Mouse (Mus musculus) E14TG2a.4 (cell line): ENCODE measurements around the gene Prr19.
A peak's percentile ranks its signal among the peaks of the same experiment; 100 is the strongest.

Source experiments
- H3K27me3 ChIP-seq: 2 replicates; pipeline ENCODE4 v1.6.1; 2014; ENCODE audit warnings: low read length, control low read depth; ENCODE audit not compliant: insufficient read depth
- H3K36me3 ChIP-seq: 2 replicates; pipeline ENCODE4 v1.6.1; 2014; ENCODE audit warnings: low read length, control low read depth; ENCODE audit not compliant: insufficient read depth
- H3K4me1 ChIP-seq: replicated peaks from 2 replicates; pipeline ENCODE4 v1.6.1; 2014; ENCODE audit warnings: low read depth, low read length, control low read depth
- H3K4me3 ChIP-seq: replicated peaks from 2 replicates; pipeline ENCODE4 v1.5.1; 2014; ENCODE audit warnings: mild to moderate bottlenecking, low read length
- H3K9me3 ChIP-seq: 2 replicates; pipeline ENCODE4 v1.6.1; 2014; ENCODE audit warnings: low read length, control low read depth
- CTCF ChIP-seq: conservative IDR thresholded peaks from 2 replicates; pipeline ENCODE4 v1.5.1; 2014; ENCODE audit warnings: low read length
- NANOG ChIP-seq: IDR thresholded peaks from 2 replicates; pipeline ENCODE4 v1.6.1; 2014; ENCODE audit warnings: borderline replicate concordance, low read length, mixed read lengths
- POU5F1 ChIP-seq: IDR thresholded peaks from 2 replicates; pipeline ENCODE4 v1.6.1; 2014; ENCODE audit warnings: low read length, borderline replicate concordance

Prr19 gene

DNA sequence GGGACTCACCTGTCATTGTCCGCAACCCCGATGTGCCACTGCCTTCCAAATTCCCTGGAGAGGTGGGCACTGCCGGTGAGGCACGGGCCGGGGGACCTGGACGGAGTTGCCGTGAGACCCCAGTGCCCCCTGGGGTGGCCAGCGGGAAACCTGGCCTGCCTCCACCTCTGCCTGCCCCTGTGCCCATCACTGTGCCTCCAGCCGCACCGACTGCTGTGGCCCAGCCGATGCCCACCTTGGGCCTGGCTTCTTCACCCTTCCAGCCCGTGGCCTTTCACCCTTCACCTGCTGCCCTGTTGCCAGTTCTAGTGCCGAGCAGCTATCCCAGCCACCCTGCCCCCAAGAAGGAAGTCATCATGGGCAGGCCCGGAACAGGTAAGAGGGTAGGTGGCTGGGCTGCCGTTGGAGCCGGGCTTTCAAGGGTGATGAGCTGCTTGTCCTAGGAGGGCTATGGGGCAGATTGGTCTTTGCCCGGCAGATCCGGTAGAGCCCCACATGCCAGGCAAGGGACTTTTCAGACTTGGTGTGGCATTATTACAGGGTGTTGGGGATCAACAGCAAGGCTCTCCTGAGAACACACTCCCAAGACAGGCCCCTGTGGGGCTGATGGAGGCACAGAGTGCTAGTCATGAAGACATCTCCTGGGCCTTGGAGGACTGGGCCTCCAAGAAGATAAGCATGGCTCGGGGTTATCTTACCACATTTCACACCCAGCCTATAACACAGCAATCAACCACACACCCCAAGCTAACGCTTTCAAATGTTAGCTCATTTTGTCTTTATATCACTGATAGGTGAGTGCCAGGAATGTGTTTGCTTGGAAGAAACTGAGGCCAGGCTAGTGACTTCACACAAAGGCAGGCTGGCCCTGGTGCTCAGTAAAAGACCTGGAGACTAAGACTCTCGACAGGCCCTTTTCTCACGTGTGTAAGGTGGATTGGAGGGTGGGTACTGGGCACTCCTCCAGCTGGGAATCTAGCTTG lies 27.7 kb upstream of the Prr19 start:
- peaks cover 21% of the 10 kb centered on the region for H3K27me3 ChIP-seq
- TF ChIP-seq NANOG (no peak), CTCF (no peak), POU5F1 (no peak)
- H3K9me3 ChIP-seq: no peaks in the 10 kb centered on the region
- peak overlapping the region; percentile 72 for H3K4me3 ChIP-seq
- H3K4me1 ChIP-seq: peaks cover 96% of the 10 kb centered on the region
- peaks cover 30% of the 10 kb centered on the region for H3K36me3 ChIP-seq

DNA sequence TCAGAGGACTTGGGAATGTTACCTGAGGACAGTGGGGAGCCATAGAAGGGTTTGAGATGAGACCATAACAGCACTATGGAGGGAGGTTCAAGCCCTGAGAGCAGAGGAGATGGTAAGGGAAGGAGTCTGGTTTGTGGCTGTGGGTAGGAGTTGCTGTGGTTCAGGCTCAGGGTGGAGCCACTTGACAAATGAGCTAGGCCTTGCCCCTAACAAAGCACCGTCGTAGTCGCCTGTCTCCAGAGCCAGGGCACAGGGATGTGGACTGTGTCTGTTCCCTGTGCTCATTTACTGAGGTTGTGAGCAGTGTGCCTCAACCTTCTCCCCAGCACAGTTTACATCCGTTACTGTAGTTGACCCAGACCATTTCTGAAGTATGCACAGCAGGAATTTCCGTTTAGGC lies 26.6 kb upstream of the Prr19 start:
- Histone ChIP-seq H3K4me1 (peaks cover 86% of the 10 kb centered on the region), H3K9me3 (no peaks in the 10 kb centered on the region), H3K36me3 (peaks cover 30% of the 10 kb centered on the region), H3K27me3 (peaks cover 21% of the 10 kb centered on the region), H3K4me3 (no peak overlapping the region)
- TF ChIP-seq NANOG: no peak
- no peak for TF ChIP-seq CTCF
- no peak for TF ChIP-seq POU5F1

DNA sequence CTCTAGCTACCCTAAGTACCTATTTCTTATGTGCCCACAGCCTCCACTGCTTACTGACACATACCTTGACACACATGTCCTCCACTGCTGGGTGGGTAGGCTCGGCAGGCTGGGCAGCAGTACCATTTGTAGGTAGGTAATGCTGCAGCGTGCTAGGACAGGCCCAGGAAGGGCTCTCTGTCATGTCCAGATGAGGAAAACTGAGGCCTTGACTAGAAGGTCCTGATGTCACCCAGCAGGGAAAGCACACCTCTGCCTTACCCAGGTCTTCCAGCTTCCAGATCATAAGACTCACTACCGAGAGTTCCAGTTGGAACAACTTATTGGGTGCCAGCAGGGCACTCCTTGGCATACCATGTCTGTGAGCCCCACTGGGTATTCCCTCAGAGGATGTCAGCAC lies 26.2 kb upstream of the Prr19 start:
- H3K36me3 ChIP-seq: peaks cover 30% of the 10 kb centered on the region
- peaks cover 21% of the 10 kb centered on the region for H3K27me3 ChIP-seq
- H3K4me1 ChIP-seq: peaks cover 86% of the 10 kb centered on the region
- H3K4me3 ChIP-seq: no peak overlapping the region
- TF ChIP-seq POU5F1 (no peak), NANOG (no peak), CTCF (no peak)
- no peaks in the 10 kb centered on the region for H3K9me3 ChIP-seq

DNA sequence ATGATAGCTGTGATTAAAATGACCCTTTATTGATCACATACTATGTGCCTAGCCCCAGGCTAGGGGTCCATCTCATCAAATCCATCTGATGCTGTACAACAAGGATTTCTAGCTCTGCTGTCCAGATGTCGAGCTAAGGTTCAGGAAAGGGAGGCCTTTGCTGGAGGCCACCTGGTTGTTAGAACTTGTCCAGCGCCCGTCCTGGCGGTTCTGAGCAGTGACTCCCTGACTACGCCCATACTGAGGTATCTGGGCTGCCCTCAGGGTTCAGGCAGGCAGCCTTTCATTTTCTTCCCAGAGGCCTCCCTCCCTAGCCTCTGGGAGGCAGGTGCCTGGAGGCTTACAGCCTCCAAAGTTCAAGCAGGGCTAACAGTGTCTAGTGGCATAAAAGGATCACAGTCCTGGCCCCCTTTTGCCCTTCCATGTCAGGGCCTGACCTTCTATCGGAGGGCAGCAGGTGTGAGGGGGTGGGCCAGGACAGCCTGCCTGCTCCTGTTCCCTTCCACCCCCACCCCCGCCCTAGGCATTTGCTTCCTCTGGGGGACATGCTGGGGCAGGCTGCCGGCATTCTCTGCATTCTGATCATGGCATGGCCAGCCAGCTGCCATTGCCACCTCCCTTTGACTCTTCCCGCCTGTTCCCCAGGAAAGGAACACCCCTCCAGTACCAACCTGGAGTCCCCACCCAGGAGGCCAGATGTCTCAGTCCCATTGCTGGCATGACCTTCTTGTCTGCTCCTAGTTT lies 25.5 kb upstream of the Prr19 start:
- peaks cover 21% of the 10 kb centered on the region for H3K27me3 ChIP-seq
- H3K36me3 ChIP-seq: peaks cover 30% of the 10 kb centered on the region
- peaks cover 86% of the 10 kb centered on the region for H3K4me1 ChIP-seq
- H3K4me3 ChIP-seq: peak overlapping the region; percentile 57
- H3K9me3 ChIP-seq: no peaks in the 10 kb centered on the region
- TF ChIP-seq POU5F1 (no peak), CTCF (no peak), NANOG (no peak)

DNA sequence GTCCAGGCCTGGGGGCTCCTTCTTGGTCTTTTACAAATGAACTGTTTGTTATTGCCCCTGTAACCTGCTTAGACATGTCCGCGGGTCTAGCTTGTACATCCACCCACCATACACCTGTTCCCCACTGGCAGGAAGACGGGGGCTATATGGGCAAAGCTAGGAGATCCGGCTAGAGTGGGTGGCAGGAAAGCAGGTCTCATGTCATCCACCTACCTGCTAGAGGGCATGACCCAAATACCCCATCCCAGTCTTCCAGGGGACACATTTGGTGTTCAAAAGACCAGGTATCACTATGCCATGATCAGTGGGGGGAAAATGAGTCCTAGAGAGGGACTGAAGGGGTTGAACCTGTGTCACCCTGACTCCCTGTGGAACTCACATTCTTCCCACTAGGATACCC lies 23.8 kb upstream of the Prr19 start:
- Histone ChIP-seq H3K4me1 (peaks cover 79% of the 10 kb centered on the region), H3K9me3 (no peaks in the 10 kb centered on the region), H3K4me3 (peak overlapping the region; percentile 90), H3K36me3 (peaks cover 22% of the 10 kb centered on the region), H3K27me3 (peaks cover 13% of the 10 kb centered on the region)
- no peak for TF ChIP-seq POU5F1
- TF ChIP-seq NANOG: no peak
- no peak for TF ChIP-seq CTCF

DNA sequence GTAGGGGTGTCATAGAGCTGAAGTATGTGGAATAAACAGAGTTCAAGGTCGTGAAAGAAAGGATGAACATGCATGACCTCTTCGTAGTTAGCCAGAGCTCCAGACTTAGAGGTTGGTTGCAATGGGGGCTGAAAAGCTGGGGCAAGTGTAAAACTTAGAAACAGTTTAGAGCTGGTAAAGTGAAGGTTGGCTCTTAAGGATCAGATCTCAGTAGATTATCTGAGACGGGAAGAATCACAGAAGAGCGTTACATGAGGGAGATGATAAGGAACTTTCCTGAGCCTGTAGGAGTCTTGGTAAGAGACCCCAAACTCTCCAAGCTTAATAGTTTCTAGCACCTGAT lies 23.2 kb upstream of the Prr19 start:
- TF ChIP-seq POU5F1 (no peak), CTCF (no peak; the same call in 1 of the 2 replicates), NANOG (no peak)
- H3K4me1 ChIP-seq: peaks cover 76% of the 10 kb centered on the region

DNA sequence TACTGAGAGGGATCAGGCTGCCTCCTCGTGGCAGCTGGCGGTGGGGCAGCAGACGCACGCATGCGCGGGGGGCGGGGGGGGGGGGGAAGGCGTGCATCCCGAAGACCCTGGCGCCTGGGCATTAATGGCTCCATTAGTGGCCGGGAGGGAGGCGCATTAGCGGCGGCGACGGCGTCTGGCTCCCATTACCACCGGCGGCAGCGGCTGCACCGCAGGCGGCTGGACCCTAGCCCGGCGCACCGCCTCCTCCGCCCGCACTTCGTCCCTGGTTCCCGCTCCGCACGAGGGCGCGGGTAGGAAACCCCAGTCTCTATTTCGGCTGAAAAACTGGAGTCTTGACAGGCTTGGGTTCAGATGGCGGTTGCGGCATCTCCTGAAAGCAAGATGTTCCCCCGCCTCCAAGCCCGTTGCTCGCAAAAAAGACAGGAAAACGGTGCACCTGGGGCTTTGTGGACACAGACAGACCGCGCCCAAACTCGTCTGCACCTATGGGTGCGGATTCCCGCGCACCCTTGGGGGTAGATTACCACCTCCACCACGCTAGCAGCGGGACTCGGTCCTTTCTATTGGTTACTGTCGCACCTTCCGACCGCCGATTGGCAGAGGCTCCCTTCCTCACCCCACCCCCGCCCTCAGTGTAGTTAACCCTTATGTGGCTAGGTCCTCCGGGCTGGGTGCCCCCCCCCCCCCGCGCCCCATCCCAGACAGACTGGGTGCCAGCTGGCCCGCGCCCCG lies 22.7 kb upstream of the Prr19 start:
- Histone ChIP-seq H3K4me1 (peaks cover 76% of the 10 kb centered on the region), H3K36me3 (peaks cover 19% of the 10 kb centered on the region), H3K27me3 (peaks cover 3% of the 10 kb centered on the region; the same call in 1 of the 2 replicates), H3K9me3 (no peaks in the 10 kb centered on the region), H3K4me3 (peak overlapping the region; percentile 90)
- no peak for TF ChIP-seq POU5F1
- TF ChIP-seq CTCF: 0 out of 2 replicates have a peak, but pooled peaks have one; percentile 14

More for the DNA sequence above, 23.2 kb upstream of the Prr19 start:
- H3K9me3 ChIP-seq: no peaks in the 10 kb centered on the region
- peak overlapping the region; percentile 90 for H3K4me3 ChIP-seq
- peaks cover 22% of the 10 kb centered on the region for H3K36me3 ChIP-seq
- peaks cover 9% of the 10 kb centered on the region; the same call in 1 of the 2 replicates for H3K27me3 ChIP-seq
